Mouse (Mus musculus) liver, embryonic 14.5 days (tissue): ENCODE measurements around the gene Rarres2.

Source experiments
- CTCF ChIP-seq: IDR thresholded peaks from 2 replicates; pipeline ENCODE4 v1.5.1; 2016; ENCODE audit warnings: antibody characterized with exemption, low read depth, control low read depth
- EP300 ChIP-seq: IDR thresholded peaks from 2 replicates; pipeline ENCODE4 v1.6.1; 2016; ENCODE audit warnings: antibody characterized with exemption, low read depth

DNA sequence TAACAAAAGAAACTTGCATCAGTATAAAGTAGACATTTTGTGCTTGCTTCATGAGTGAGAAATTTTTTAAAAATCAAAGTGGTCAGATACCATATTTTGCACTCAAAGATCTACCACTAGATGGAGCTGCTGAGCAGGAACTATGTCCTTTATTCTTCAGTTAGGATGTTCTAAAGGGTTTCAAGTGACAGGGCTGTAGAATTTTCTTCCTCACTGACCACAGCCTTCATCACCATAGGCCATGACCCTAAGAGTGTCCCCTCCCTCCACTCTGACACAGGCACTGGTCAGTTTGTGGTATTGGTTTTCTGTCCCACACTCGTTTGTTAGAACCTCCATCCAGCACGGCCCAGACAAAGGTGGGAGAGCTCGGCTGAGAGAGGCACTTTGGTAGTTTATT lies 9.4 kb upstream of the Rarres2 start:
- no peak for TF ChIP-seq EP300
- TF ChIP-seq CTCF, result peak; percentile 62
